Mouse (Mus musculus) mammary gland, adult 2 months (tissue): ENCODE measurements around the gene Zik1. TPM values are rescaled to one million over a fixed set of nuclear protein-coding genes. Genes with fewer than 3 reads are reported as not detected.

Experiments
- polyA plus RNA-seq: library from polyadenylated mRNA; depleted of rRNA; stranded (reverse); fragments of >200 nt; gene quantifications from 2 replicates; pipeline ENCODE4 v1.2.3, GENCODE M21; 2012; ENCODE audit warnings: low replicate concordance; rRNA removed

The Zik1 gene
- polyA plus RNA-seq: 0.32 and 0.52 TPM in 2 replicates

DNA sequence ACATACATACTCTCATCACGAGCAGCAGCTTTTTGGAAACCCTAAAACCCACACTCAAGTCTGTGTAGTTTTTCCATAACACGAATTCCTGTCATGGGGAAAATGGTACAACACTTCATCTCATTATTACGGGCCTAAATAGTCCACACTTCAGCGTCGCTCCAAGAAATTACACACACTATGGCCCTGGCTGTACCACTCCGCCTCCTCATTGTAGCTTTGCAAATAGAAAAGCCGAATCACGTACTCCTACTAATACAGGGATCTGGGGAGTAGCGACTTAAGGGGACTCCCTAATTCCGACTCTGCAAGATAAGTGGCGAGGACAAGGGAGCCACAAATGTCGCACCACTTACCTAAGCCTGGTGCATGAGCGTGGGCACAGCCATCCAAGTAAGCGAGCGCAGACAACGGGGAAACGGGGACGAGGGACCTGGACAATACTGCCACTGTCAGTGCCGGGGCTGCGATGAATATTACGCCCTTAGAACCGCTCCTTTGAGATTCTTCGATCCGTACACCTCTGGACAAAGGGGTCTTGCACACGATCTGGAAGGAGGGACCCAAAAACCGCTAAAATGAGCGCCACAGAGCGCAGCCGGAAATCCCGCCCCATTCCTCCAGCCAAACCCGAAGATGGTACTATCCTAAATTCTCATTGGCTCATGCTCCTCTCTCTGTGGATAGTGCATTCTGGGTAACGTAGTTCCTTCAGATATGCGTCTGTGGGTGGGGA is at the start of gene Zik1:
TSS of gene Zik1 (minus strand) at position 609 of the 736 bp plus-strand sequence.

DNA sequence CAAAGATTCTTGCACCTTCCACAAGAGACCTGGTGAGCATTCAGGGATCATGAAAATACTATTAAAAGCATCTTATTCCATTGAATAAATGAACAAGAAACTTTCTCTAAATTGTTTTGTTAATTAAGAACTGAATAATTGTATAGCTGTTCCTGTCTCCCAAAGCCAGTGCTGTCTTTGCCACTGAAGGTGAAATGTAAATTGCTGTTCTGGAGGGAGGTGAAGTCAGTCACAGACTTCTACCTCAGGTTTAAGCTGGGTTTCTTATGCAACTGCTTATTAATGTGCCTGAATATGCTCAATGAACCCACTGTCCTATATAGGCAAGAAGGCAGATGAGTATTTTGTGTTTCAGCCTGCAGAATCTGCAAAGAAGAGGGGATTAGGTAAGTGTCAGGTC is 52.2 kb downstream of the Zik1 start, which contains the start of gene Vmn1r67:
TSS of gene Vmn1r67 (plus strand) at position 301 of the 400 bp plus-strand sequence.

Other genes with a start within 250 kb of the Zik1 start
- gene Vmn1r66, start 217.4 kb downstream of the Zik1 start, polyA plus RNA-seq: not detected in 2 replicates
- gene Vmn1r67, start 52.1 kb downstream of the Zik1 start, polyA plus RNA-seq: not detected in 2 replicates
- not detected in 2 replicates for gene Vmn1r68, start 63.1 kb upstream of the Zik1 start, polyA plus RNA-seq
- gene Vmn1r69, start 118.3 kb upstream of the Zik1 start, polyA plus RNA-seq: not detected in 2 replicates
- not detected in 2 replicates for gene Vmn1r70, start 136.1 kb upstream of the Zik1 start, polyA plus RNA-seq
- gene Nlrp4b, start 192.4 kb upstream of the Zik1 start, polyA plus RNA-seq: not detected in 2 replicates